Mouse (Mus musculus) liver, adult (tissue): ENCODE data around the gene Cd63.

ENCODE experiments used
- GATA4 ChIP-seq: IDR thresholded peaks from 2 replicates; pipeline ENCODE4 v1.6.1; 2014; ENCODE audit warnings: mild to moderate bottlenecking, low read length; ENCODE audit not compliant: insufficient replicate concordance

Cd63 gene

GRCm38 (mm10) chr10:128900698-128901097 is at the start of gene Cd63:
TSS of gene Cd63 (plus strand) at chr10:128900989.
- no peak for TF ChIP-seq GATA4

- TF ChIP-seq GATA4: no peak
Measured at GRCm38 (mm10) chr10:128861176-128861575, 39.6 kb upstream of the Cd63 start.

GRCm38 (mm10) chr10:128866042-128866441 is 34.7 kb upstream of the Cd63 start:
- TF ChIP-seq GATA4: no peak

- no peak for TF ChIP-seq GATA4
Measured at GRCm38 (mm10) chr10:128866518-128866917, 34.3 kb upstream of the Cd63 start.

- TF ChIP-seq GATA4: no peak
Measured at GRCm38 (mm10) chr10:128870341-128870740, 30.4 kb upstream of the Cd63 start.

- TF ChIP-seq GATA4: no peak
Measured at GRCm38 (mm10) chr10:128878291-128878690, 22.5 kb upstream of the Cd63 start.

- no peak for TF ChIP-seq GATA4
Measured at GRCm38 (mm10) chr10:128878811-128879210, 22.0 kb upstream of the Cd63 start.

GRCm38 (mm10) chr10:128882067-128882466 is 18.7 kb upstream of the Cd63 start:
- no peak for TF ChIP-seq GATA4

GRCm38 (mm10) chr10:128888941-128889827 is 11.6 kb upstream of the Cd63 start:
- TF ChIP-seq GATA4: no peak

GRCm38 (mm10) chr10:128889846-128890245 is 10.9 kb upstream of the Cd63 start:
- TF ChIP-seq GATA4: no peak

- no peak for TF ChIP-seq GATA4
Measured at GRCm38 (mm10) chr10:128890383-128891295, 10.2 kb upstream of the Cd63 start.

- no peak for TF ChIP-seq GATA4
Measured at GRCm38 (mm10) chr10:128891296-128892094, 9.3 kb upstream of the Cd63 start, which contains the start of gene Gdf11. TSS of gene Gdf11 (minus strand) at chr10:128891718.

GRCm38 (mm10) chr10:128892246-128892645 is 8.5 kb upstream of the Cd63 start:
- no peak for TF ChIP-seq GATA4

- TF ChIP-seq GATA4: no peak
Measured at GRCm38 (mm10) chr10:128895437-128895836, 5.4 kb upstream of the Cd63 start.
